Comparison of ENCODE assay signal across 15 mouse cellular contexts in the genomic region with DNA sequence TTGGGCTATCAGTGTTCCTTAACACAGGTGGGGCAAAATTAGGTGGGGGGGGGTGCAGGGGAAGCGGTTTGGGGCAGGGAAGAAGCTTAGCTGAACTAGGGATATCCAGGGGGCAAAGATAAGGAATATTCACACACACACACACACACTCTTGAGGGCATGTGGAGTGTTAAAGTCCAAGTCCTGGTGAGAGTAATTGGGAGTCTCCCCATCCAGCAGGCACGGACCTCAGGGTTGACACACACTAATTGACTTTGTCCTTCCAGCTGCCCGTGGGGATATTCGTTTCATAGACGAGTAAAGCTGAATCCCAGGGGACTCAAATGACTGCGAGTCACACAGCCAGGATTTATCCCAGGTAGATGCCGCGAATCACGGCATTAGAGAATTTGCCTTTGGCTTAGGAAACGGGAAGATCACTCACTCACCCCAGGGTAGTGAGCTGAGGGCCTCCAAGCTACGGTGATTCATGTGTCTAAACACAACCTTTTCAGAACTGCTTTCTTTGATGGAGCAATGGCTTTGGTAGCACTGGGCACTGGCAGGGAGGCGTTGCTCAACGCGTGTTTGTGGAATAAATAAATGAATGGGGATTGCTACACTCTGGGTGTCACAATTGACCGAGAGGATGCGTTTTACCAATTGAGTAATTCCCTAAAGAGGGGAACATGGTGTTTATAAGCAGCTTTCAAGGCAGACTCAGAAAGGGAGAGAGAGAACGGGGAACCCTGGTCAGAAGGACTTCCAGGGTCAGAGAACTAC. TPM values are rescaled to one million over a fixed set of nuclear protein-coding genes. Genes with fewer than 3 reads are reported as not detected.
DNase-seq lines count a peak whose midpoint lies in the region; ATAC-seq and TF ChIP-seq lines count a peak whose summit lies in the region.
"Had no signal": no experiment of that assay in that cellular context is flagged by ENCODE, and none has a peak within 500 bp of the region (broad histone marks: within the 10 kb centered on the region; RNA-seq: fewer than 3 reads in every experiment).

A gene (plus strand): TSS at position 703 of the 762 bp plus-strand sequence.

- H3K4me1 ChIP-seq in forebrain, embryonic 11.5 days (replicated peaks; ENCODE audit: control insufficient read depth, insufficient read depth, low read length) = no peaks in the 10 kb centered on the region
- no peaks in the 10 kb centered on the region for H3K4me1 ChIP-seq in forebrain, embryonic 15.5 days
- H3K4me1 ChIP-seq in neural tube, embryonic 12.5 days = 0 out of 2 replicates have a peak, but pooled peaks cover 6% of the 10 kb centered on the region
- peaks cover 12% of the 10 kb centered on the region for H3K4me1 ChIP-seq in liver, embryonic 16.5 days (ENCODE audit: control insufficient read depth, low read depth, low read length)
- H3K4me1 ChIP-seq: neural tube, embryonic 13.5 days had no signal

- no peak for ATAC-seq in forebrain, embryonic 11.5 days (replicated peaks; ENCODE audit: low FRiP score)
- no peak for ATAC-seq in forebrain, embryonic 15.5 days (replicated peaks)
- no peak for ATAC-seq in neural tube, embryonic 12.5 days (ENCODE audit: low FRiP score, low read depth)
- peak; percentile 73 for ATAC-seq in liver, embryonic 16.5 days (ENCODE audit: low read depth)

- H3K36me3 ChIP-seq in forebrain, embryonic 11.5 days (ENCODE audit: control insufficient read depth, insufficient read depth, low read length) = no peaks in the 10 kb centered on the region
- peaks cover 7% of the 10 kb centered on the region; the same call in 1 of the 2 replicates for H3K36me3 ChIP-seq in forebrain, embryonic 15.5 days
- H3K36me3 ChIP-seq in neural tube, embryonic 12.5 days = peaks cover 12% of the 10 kb centered on the region
- H3K36me3 ChIP-seq in liver, embryonic 16.5 days (ENCODE audit: control insufficient read depth, insufficient read depth) = 0 out of 2 replicates have a peak, but pooled peaks cover 3% of the 10 kb centered on the region

- no peaks in the 10 kb centered on the region for H3K9me3 ChIP-seq in forebrain, embryonic 11.5 days (ENCODE audit: control insufficient read depth, low read length)
- no peaks in the 10 kb centered on the region for H3K9me3 ChIP-seq in forebrain, embryonic 15.5 days
- no peaks in the 10 kb centered on the region for H3K9me3 ChIP-seq in neural tube, embryonic 12.5 days
- H3K9me3 ChIP-seq in liver, embryonic 16.5 days (replicated peaks; ENCODE audit: control insufficient read depth, low read length) = no peaks in the 10 kb centered on the region
- H3K9me3 ChIP-seq: neural tube, embryonic 13.5 days had no signal

- TF ChIP-seq CTCF in layer of hippocampus, adult 2 months (conservative IDR thresholded peaks at IDR 0.05) = no peak

- H3K4me3 ChIP-seq in forebrain, embryonic 11.5 days (ENCODE audit: low read depth, low read length) = no peak within 1 kb of the TSS
- no peak within 1 kb of the TSS for H3K4me3 ChIP-seq in forebrain, embryonic 15.5 days
- H3K4me3 ChIP-seq in neural tube, embryonic 12.5 days = no peak within 1 kb of the TSS
- peak within 1 kb of the TSS; percentile 1; the same call in 1 of the 2 replicates for H3K4me3 ChIP-seq in liver, embryonic 16.5 days (ENCODE audit: low read depth, low read length)
- H3K4me3 ChIP-seq in layer of hippocampus, adult 2 months = no peak within 1 kb of the TSS
- H3K4me3 ChIP-seq: neural tube, embryonic 13.5 days had no signal

- 67% methylated on average over 17 of the region's 17 CpGs for WGBS in forebrain, embryonic 11.5 days
- WGBS in forebrain, embryonic 15.5 days = 57% methylated on average over 17 of the region's 17 CpGs
- 72% methylated on average over 17 of the region's 17 CpGs for WGBS in neural tube, embryonic 12.5 days
- WGBS in liver, embryonic 16.5 days (ENCODE audit: insufficient replicate concordance) = 58% methylated on average over 17 of the region's 17 CpGs

- no peaks in the 10 kb centered on the region for H3K27me3 ChIP-seq in forebrain, embryonic 11.5 days (ENCODE audit: control insufficient read depth, insufficient read depth, low read length)
- no peaks in the 10 kb centered on the region for H3K27me3 ChIP-seq in forebrain, embryonic 15.5 days
- H3K27me3 ChIP-seq in neural tube, embryonic 12.5 days (replicated peaks) = no peaks in the 10 kb centered on the region
- H3K27me3 ChIP-seq in liver, embryonic 16.5 days (ENCODE audit: control insufficient read depth, insufficient read depth, low read depth, low read length) = no peaks in the 10 kb centered on the region
- H3K27me3 ChIP-seq: neural tube, embryonic 13.5 days had no signal

- H3K9ac ChIP-seq in forebrain, embryonic 11.5 days (ENCODE audit: low read length) = no peak within 1 kb of the TSS
- H3K9ac ChIP-seq in forebrain, embryonic 15.5 days (replicated peaks) = no peak within 1 kb of the TSS
- 0 out of 2 replicates have a peak within 1 kb of the TSS, but pooled peaks have one; percentile 13 for H3K9ac ChIP-seq in neural tube, embryonic 12.5 days
- H3K9ac ChIP-seq in liver, embryonic 16.5 days (ENCODE audit: low read depth, low read length) = no peak within 1 kb of the TSS
- H3K9ac ChIP-seq: neural tube, embryonic 13.5 days had no signal

- no peak within 1 kb of the TSS for H3K27ac ChIP-seq in forebrain, embryonic 11.5 days (ENCODE audit: low read depth, low read length)
- no peak within 1 kb of the TSS for H3K27ac ChIP-seq in forebrain, embryonic 15.5 days (replicated peaks)
- no peak within 1 kb of the TSS for H3K27ac ChIP-seq in neural tube, embryonic 12.5 days
- peak within 1 kb of the TSS; percentile 57 for H3K27ac ChIP-seq in liver, embryonic 16.5 days (ENCODE audit: low read length)
- no peak within 1 kb of the TSS for H3K27ac ChIP-seq in layer of hippocampus, adult 2 months
- H3K27ac ChIP-seq: neural tube, embryonic 13.5 days had no signal

- no peak within 1 kb of the TSS for H3K4me2 ChIP-seq in forebrain, embryonic 11.5 days (ENCODE audit: low read depth, low read length, severe bottlenecking)
- H3K4me2 ChIP-seq in forebrain, embryonic 15.5 days (replicated peaks) = no peak within 1 kb of the TSS
- no peak within 1 kb of the TSS for H3K4me2 ChIP-seq in neural tube, embryonic 12.5 days (replicated peaks)
- H3K4me2 ChIP-seq in liver, embryonic 16.5 days (ENCODE audit: low read depth, low read length) = peak within 1 kb of the TSS; percentile 10
- H3K4me2 ChIP-seq: neural tube, embryonic 13.5 days had no signal

- peak; percentile 40 for DNase-seq in forebrain, embryonic 11.5 days (ENCODE audit: low spot score)
- no peak for DNase-seq in neural tube, embryonic 10.5 days (ENCODE audit: extremely low spot score, low spot score)
- DNase-seq in retina, postnatal 1 day = peak; percentile 24
- DNase-seq in natural killer cell, adult 2 months (ENCODE audit: low spot score in 2 of 2) = no peak
- no peak for DNase-seq in layer of hippocampus, adult 2 months (ENCODE audit: low spot score in 2 of 2)
- DNase-seq: cerebellum, postnatal 25 days; kidney, adult 2 months; right cerebral cortex, postnatal 25 days; thymus, postnatal 4 days had no signal

RNA-seq across cellular contexts. Expression of the gene that starts here (rescaled TPM):
- not detected in 2 replicates for polyA plus RNA-seq in forebrain, embryonic 11.5 days (2014; fragmentation: Nextera tagmentation; extraction: Ambion mirVana)
- not detected in 2 replicates for polyA plus RNA-seq in forebrain, embryonic 15.5 days (2015; fragmentation: Nextera tagmentation; extraction: Ambion mirVana)
- 0.08 TPM in 1 of 2 replicates, not detected in the other for polyA plus RNA-seq in neural tube, embryonic 12.5 days (2016; fragmentation: Nextera tagmentation; extraction: Ambion mirVana)
- 9.7 and 10.0 TPM in 2 replicates for polyA plus RNA-seq in liver, embryonic 16.5 days (2015; fragmentation: Nextera tagmentation; extraction: Ambion mirVana)
- total RNA-seq in layer of hippocampus, adult 2 months (2021) = under 1 TPM; 0.08 to 0.15 TPM
- polyA plus RNA-seq: frontal cortex, adult 2 months; heart, postnatal 0 days; neural tube, embryonic 13.5 days had no signal

Comparison
In these comparisons a context has a peak if more than half of its experiments do, and no peak if none do; other contexts are left out.
1. Peak in DNase-seq in forebrain, embryonic 11.5 days; RNA of the gene not detected or under 1 TPM.